Mouse (Mus musculus): Measurements from ENCODE around the gene Mapkapk2.

The Mapkapk2 gene

GRCm38 (mm10) chr1:131110525-131111106 lies 13.0 kb upstream of the Mapkapk2 start:
- DNase-seq: no peak

- no peak for DNase-seq
Measured at GRCm38 (mm10) chr1:131107575-131108308, 10.1 kb upstream of the Mapkapk2 start.

- no peak for DNase-seq
Measured at GRCm38 (mm10) chr1:131103776-131104424, 6.3 kb upstream of the Mapkapk2 start.

DNA sequence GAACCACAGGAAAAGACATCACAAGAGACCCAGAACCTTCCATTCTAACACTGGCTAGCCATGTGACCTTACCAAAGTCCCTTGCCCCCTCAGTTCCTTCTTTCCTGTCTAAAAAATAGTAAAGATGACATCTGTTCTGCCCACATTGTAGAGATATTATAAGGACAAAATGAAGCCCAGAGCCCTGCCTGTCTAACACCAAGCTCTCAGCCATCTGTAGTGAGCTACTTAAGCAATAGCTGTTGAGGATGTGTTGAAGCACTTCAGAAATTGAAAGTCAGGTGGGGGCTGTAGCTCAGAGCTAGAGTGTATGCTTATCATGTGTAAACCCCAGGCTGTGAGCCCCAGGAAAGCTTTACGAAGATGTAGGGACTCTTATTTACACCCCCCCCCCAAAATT lies 3.2 kb upstream of the Mapkapk2 start:
- no peak for DNase-seq

DNA sequence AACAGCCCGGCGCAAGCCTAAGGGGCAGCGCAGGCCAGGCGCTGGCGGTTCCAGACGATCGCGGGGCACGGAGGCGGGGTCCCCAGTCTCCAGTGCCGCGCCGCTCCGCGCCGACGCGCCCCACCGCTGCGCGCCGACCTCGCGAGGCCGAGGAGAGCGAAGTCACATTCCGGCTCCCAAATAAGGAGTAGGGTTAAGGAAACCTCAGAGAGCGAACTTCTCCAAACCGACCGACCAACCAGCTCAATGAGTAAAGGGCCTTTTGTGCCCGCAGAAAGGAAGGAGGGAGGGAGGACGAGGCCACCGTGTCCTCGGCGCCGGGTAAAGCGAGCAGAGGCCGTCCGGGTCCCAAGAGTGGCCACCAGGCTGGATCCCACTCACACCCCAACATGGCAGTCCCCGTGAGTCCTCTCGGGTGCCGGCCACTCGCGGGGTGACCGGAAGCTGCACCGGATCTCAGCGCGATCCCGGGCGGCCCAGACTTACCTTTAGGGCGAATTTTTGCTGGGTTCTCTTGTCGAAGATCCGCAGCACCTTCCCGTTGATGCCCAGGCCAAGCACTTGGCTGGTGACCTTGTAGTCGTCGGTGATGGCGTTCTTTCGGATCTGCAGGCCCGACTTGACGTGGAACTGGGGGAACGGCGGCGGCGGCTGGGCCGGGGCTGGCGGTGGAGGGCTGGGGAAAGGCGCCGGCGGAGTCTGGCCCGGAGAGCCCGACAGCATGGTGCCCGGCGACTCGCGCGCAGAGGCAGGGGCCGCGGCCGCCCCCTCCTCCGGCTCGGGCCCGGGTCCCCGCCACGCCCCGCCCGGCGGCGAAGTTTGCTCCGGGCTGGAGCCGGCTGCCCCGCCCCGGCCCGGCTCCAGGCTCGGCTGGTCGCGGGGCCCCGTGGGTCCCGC lies 575 bp downstream of the Mapkapk2 start:
- no peak for DNase-seq

DNA sequence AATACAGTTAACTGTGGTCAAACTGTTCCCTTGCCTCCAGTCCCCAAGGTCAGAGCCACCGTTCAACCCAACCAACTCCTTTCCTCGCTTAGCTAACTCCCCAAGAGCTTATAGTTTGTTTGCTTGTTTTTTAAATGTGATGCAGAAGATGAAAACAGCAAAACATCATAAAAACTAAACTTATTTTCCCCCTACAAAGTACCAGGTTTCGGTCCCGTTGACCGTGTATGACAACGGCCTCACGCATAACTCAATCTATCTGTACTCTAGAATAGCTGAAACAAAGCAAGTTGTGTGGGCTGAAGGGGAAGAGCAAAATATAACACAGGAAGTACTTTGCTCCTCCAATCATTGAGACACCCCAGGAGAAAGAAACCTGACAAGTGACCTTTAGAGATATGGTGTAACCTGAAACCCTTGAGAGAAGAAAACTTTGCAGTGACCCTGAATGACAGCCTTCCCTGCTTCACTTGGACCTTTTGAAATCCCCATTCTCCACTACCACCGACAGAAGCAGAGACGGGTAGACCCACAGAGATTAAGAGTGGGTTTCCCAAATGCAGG lies 1.4 kb downstream of the Mapkapk2 start:
- DNase-seq: no peak

DNA sequence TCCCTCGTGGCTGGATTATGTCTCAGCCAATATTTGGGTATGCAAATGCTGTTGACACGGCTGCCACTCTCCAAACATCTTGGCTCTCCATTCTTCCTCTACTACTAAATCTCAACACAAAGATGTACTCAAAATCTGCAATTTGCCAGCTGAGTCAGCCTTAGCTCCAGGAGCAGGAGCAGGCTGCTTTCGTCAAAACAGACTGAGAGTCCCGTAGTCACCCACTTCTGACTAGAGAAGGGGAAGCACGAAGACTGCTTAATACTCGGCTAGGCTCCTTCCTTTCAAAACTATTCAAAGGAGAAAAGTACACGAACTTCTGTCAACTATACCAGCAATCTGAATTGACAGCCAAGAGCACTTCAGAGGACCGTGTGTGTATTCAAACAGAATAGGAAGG lies 2.1 kb downstream of the Mapkapk2 start:
- DNase-seq: no peak

DNA sequence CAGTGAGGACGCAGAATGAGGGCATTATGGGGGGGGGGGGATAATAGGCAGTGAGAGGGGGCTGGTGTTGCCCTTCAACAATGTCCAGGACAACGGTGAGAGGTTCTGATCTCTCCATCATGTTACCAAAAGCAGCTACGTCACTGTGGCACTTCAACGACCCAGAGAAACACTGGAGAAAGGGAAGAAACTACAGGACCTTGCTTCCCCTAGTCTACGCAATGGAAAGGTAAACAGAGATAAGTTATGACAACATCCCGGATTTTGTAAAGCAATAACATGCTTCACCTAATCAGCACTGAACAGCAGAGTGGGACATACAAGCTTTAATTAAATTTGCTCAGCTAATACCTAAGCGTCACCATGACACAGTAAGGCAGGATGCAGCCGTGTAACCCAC lies 3.7 kb downstream of the Mapkapk2 start:
- DNase-seq: no peak

DNA sequence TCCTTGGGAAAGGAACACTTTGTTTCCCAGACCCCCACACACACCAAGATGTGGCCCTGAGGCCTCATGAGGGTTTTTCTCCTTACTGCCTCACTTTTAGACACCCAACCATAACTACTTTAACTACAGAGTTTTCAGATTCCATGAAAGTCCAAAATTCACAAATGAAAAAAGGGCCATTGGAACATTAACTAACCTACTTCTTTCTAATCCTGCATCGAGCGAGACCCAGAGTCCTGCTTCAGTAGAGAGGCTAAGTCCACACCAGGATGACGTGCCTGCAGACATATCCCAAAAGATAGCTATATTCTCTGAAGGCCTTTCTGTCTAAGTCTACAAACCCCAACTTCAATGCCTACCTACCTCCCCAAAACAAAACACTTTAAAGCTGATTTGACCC lies 4.8 kb downstream of the Mapkapk2 start:
- no peak for DNase-seq

GRCm38 (mm10) chr1:131092173-131092572 lies 5.5 kb downstream of the Mapkapk2 start:
- no peak for DNase-seq

DNA sequence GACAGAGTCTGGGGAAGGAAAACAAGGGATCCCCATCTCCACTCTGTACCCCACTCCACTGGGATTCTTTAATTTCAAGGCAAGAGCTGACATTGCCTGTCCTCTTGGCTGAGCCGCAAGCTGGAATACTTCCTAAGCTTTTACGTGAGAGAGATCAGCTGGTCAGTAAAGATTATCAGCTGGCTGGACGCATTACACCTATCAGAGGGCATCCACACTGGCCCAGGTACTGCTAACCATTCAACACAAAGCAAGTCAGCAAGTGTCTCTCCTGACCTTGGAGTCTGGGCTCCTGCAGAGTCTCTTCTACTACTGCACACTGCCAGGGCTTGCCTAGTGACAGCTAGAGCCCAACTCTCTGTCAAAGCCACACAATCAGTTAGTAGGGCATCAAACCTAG lies 6.1 kb downstream of the Mapkapk2 start:
- no peak for DNase-seq

- DNase-seq: no peak
Measured at GRCm38 (mm10) chr1:131090877-131091276, 6.7 kb downstream of the Mapkapk2 start.

DNA sequence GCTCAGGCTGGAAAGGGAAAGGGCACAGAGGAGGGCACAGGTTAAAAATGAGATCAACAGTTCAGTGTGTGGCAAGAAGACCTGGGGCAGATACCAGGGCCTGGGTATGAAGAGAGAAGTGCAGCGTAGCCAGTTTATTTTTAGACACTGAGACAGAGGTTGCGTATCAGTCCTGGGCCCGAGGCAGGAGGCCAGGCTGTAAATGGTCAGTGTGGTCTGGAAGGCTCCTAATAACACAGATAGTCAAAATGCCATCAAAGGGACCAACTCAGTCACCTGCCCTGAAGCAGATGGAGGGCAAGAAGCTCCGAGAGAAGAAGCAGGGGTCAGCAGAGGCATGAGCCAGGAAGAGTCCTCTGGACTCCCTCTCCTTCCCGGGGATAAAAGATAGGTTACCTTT lies 7.4 kb downstream of the Mapkapk2 start:
- DNase-seq: no peak

DNA sequence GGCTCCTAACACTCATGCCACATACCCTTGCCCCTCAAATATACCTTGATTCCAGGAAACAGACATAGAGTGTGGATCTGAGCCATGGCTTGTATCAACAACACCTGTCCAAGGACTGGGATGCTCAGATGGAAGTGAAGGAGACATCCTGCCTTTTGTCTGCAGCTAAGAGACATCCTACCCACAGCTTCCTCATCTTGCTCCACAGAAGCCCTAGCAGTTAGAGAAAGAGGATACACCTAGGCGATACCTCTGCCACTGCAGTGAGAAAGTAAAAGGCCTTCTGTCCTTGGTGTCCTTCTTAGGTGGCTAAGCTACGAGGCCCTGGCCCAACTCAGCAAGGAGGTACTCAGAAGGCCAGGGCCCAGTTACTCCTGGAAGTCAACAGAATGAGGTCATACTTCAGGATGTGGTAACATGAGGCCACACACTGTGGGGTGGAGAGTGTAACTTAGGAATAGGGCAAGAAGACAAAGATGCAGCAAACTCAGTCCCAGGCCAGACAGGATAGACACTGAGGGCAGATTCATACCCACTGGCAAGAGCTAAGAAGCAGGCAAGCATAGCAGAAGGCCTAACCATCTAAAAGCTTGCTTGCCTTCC lies 8.0 kb downstream of the Mapkapk2 start:
- DNase-seq: no peak

DNA sequence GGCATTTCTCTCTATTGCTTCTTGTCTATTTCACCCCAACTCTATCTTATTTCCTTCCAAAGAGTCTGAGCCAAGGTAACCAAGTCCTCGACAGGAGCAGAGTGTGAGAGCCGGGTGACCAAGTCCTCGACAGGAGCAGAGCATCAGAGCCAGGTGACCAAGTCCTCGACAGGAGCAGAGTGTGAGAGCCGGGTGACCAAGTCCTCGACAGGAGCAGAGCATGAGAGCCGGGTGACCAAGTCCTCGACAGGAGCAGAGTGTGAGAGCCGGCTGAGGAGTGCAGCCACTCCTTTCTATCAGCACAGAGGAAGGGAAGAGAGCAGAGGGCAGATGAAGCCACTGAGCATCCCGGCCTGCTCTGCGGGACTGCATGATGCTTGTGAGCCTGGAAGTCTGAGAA lies 9.1 kb downstream of the Mapkapk2 start:
- DNase-seq: no peak

GRCm38 (mm10) chr1:131086907-131087306 lies 10.7 kb downstream of the Mapkapk2 start:
- DNase-seq: no peak

DNA sequence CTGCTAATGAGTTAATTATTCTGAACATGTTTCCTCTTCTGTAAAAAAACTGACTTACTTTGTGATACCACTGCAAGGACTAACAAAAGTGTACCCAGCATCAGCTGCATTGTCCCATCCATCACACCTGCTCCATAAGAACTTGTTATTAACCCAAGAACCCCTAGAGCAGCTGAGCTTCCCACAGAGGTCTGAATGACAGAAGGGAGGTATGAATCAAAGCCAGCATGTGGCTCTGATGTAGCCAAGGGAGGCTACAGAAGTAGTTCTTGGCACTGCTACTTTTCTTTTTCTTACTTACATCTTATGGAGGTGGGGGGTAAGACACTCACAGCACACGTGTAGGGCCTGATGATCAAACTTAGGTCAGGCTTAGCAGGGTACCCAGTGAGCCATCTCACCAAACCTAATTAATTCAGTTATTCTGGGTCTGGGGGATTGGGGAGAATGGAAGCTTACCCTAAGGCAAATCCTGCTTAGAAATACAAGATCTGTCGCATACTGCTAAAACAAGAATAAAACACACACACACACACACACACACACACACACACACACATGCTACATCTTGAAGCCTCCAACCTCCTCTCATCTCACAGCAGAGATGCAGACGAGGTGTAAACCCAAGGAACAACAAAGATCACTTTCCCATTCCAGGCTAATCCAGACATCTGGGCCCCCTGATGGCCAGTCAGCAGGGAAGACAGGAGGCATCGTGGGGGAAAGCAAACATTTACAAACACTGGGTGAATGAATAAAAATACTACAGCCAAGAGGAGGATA lies 11.5 kb downstream of the Mapkapk2 start:
- no peak for DNase-seq

GRCm38 (mm10) chr1:131085272-131085671 lies 12.4 kb downstream of the Mapkapk2 start:
- no peak for DNase-seq

DNA sequence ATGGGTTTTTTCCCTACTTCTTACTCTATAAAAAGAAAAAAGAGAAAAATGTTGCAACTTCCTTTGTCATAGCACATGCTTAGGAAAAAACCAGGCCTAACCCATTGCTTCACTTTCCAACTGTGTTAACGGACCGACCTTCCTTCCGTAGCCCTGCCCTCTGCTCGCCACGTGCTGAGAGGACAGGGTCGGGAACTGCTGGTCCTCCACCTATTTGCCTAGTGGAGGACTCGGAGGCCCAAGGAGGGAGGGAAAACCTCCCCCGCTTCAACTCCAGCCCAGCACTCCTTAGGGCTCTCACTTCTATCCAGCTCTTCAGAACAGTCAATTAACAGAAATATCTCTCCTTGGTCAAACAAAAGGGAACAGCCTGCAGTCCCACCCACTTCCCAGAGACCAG lies 13.3 kb downstream of the Mapkapk2 start:
- DNase-seq: no peak

DNA sequence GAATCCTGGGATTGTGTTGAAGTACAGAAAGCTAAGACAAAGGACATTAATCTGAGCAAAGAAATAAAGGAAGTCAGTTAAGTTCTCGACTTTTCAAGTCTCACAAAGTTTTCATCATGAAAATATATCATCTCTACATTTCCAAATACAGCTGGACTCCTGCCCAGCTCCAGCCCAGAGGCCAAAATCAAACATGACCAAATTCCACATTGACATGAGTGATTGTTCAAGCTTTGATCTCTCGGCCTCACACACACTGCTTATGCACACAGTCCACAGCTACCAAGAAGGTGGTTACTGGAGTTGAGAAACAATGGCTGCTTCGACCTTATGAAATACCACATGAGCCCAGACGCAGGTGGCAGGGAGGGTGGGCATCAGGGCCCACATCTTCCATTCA lies 14.0 kb downstream of the Mapkapk2 start:
- no peak for DNase-seq

DNA sequence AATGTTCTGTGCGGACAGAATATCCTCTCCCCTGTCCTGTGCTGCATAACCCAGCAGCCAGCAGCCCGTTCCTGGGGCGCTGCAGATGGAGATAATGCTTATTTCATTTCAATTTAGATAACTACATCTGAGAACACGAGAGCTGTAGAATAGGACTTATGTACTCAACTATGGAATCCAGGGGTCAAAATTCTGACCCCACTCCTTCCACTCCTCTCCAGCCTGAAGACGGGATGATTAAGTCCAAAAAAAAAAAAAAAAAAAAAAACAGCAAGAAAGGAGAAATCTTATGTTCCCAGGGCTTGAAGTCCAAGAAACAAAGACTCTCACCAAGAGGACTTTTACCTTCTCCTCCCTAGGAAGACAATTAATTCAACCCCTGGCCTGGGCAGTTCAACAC lies 14.5 kb downstream of the Mapkapk2 start:
- DNase-seq: no peak

DNA sequence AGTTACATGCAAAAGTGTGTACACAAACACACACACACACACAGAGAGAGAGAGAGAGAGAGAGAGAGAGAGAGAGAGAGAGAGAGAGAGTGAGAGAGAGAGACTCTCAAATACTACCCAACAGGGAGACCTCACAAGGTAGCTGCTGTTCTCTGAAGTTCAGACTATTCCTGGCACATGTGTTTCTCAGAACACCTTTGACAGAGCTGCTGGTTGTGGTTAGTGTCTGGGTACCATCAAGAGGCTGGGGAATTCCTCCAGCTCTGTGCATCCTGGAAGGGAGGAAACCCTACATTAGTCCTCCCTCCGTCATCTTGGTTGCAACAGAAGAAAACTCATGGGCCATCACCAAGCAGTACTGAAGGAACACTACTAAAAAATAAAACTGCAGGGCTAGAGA lies 16.9 kb downstream of the Mapkapk2 start:
- DNase-seq: no peak
